ENCODE assay signal across 8 mouse cellular contexts in genomic region chr7:135716445-135716877, GRCm38 (mm10). TPM values are rescaled to one million over a fixed set of nuclear protein-coding genes. Genes with fewer than 3 reads are reported as not detected.
DNase-seq lines count a peak whose midpoint lies in the region; ATAC-seq and TF ChIP-seq lines count a peak whose summit lies in the region.

No protein-coding gene starts in this region.

- ATAC-seq in CD4-positive, CD25-positive, alpha-beta regulatory T cell, adult 4 months: peak; percentile 92
- peak; percentile 86 for ATAC-seq in erythroid progenitor cell, adult 5-6 weeks (replicated peaks; ENCODE audit: low FRiP score, poor library complexity, severe bottlenecking)
- ATAC-seq in heart, embryonic 13.5 days (ENCODE audit: extremely low read depth, insufficient number of reproducible peaks, low FRiP score, low TSS enrichment): peak; percentile 94
- ATAC-seq in kidney, postnatal 0 days (replicated peaks; ENCODE audit: low FRiP score, low read depth): peak; percentile 95
- ATAC-seq in liver, embryonic 11.5 days (replicated peaks; ENCODE audit: low FRiP score): peak; percentile 97

- H3K36me3 ChIP-seq in heart, embryonic 13.5 days: no peaks in the 10 kb centered on the region; the same call in 1 of the 2 replicates
- H3K36me3 ChIP-seq in kidney, postnatal 0 days (ENCODE audit: insufficient read depth, low read length): no peaks in the 10 kb centered on the region
- H3K36me3 ChIP-seq in liver, embryonic 11.5 days (ENCODE audit: control insufficient read depth, insufficient read depth, low read length): peaks cover 8% of the 10 kb centered on the region; the same call in 1 of the 2 replicates
- no peaks in the 10 kb centered on the region for H3K36me3 ChIP-seq in myocyte (ENCODE audit: control insufficient read depth, insufficient read depth)

- H3K4me1 ChIP-seq in brown adipose tissue, adult 24 weeks (ENCODE audit: control insufficient read depth, insufficient read depth, insufficient read length, low read length): no peaks in the 10 kb centered on the region
- peaks cover 31% of the 10 kb centered on the region for H3K4me1 ChIP-seq in heart, embryonic 13.5 days
- no peaks in the 10 kb centered on the region; the same call in 1 of the 2 replicates for H3K4me1 ChIP-seq in kidney, postnatal 0 days (replicated peaks; ENCODE audit: insufficient read depth, low read length)
- peaks cover 21% of the 10 kb centered on the region for H3K4me1 ChIP-seq in liver, embryonic 11.5 days (replicated peaks; ENCODE audit: control insufficient read depth, insufficient read depth, low read length)

- peaks cover 47% of the 10 kb centered on the region for H3K79me2 ChIP-seq in myocyte (ENCODE audit: control insufficient read depth, insufficient read depth)

- WGBS in heart, embryonic 13.5 days: 0% methylated on average over 25 of the region's 28 CpGs
- under 1% methylated on average over 26 of the region's 28 CpGs for WGBS in kidney, postnatal 0 days
- WGBS in liver, embryonic 11.5 days: 2% methylated on average over 25 of the region's 28 CpGs

- no peak for TF ChIP-seq CTCF in kidney, postnatal 0 days (IDR thresholded peaks at IDR 0.05; ENCODE audit: low read depth)

- H3K9me3 ChIP-seq in heart, embryonic 13.5 days: no peaks in the 10 kb centered on the region
- H3K9me3 ChIP-seq in kidney, postnatal 0 days (replicated peaks; ENCODE audit: low read length): no peaks in the 10 kb centered on the region
- no peaks in the 10 kb centered on the region for H3K9me3 ChIP-seq in liver, embryonic 11.5 days (ENCODE audit: control insufficient read depth, low read length)

- H3K4me2 ChIP-seq in heart, embryonic 13.5 days: peak overlapping the region; percentile 81
- H3K4me2 ChIP-seq in kidney, postnatal 0 days (ENCODE audit: low read length): peak overlapping the region; percentile 89
- peak overlapping the region; percentile 71 for H3K4me2 ChIP-seq in liver, embryonic 11.5 days
- peak overlapping the region; percentile 97 for H3K4me2 ChIP-seq in myocyte (ENCODE audit: low read depth)

- DNase-seq in kidney, postnatal 0 days (ENCODE audit: low spot score): peak; percentile 98
- DNase-seq in liver, embryonic 11.5 days (ENCODE audit: low spot score): peak; percentile 95
- DNase-seq in spleen, postnatal 4 days (ENCODE audit: low spot score in 2 of 2): peak; percentile 93 to 94

- H3ac ChIP-seq in myocyte (ENCODE audit: control insufficient read depth, insufficient read length): peak overlapping the region; percentile 62

- no peaks in the 10 kb centered on the region for H3K27me3 ChIP-seq in heart, embryonic 13.5 days (replicated peaks)
- H3K27me3 ChIP-seq in kidney, postnatal 0 days (ENCODE audit: insufficient read depth, low read length): no peaks in the 10 kb centered on the region
- no peaks in the 10 kb centered on the region for H3K27me3 ChIP-seq in liver, embryonic 11.5 days (replicated peaks; ENCODE audit: control insufficient read depth, insufficient read depth, low read length)
- H3K27me3 ChIP-seq in myocyte (ENCODE audit: control insufficient read depth, insufficient read depth, insufficient read length): no peaks in the 10 kb centered on the region

- H3K27ac ChIP-seq in brown adipose tissue, adult 24 weeks (replicated peaks; ENCODE audit: low read depth, low read length): no peak overlapping the region
- H3K27ac ChIP-seq in heart, embryonic 13.5 days (replicated peaks): peak overlapping the region; percentile 53
- H3K27ac ChIP-seq in kidney, postnatal 0 days: no peak overlapping the region
- peak overlapping the region; percentile 95; the same call in 1 of the 2 replicates for H3K27ac ChIP-seq in liver, embryonic 11.5 days (ENCODE audit: low read depth, low read length)

- TF ChIP-seq POLR2A in myocyte (IDR thresholded peaks at IDR 0.05; ENCODE audit: insufficient read length, low read depth): no peak

- H3K4me3 ChIP-seq in brown adipose tissue, adult 24 weeks (ENCODE audit: insufficient read depth, low read depth, low read length): peak overlapping the region; percentile 50
- peak overlapping the region; percentile 97 for H3K4me3 ChIP-seq in heart, embryonic 13.5 days
- H3K4me3 ChIP-seq in kidney, postnatal 0 days (replicated peaks; ENCODE audit: low read depth, low read length): peak overlapping the region; percentile 94
- H3K4me3 ChIP-seq in liver, embryonic 11.5 days (ENCODE audit: low read depth, low read length): peak overlapping the region; percentile 98
- peak overlapping the region; percentile 89 for H3K4me3 ChIP-seq in myocyte

- H3K9ac ChIP-seq in heart, embryonic 13.5 days: peak overlapping the region; percentile 97
- peak overlapping the region; percentile 83 for H3K9ac ChIP-seq in kidney, postnatal 0 days (ENCODE audit: low read depth, low read length)
- peak overlapping the region; percentile 99 for H3K9ac ChIP-seq in liver, embryonic 11.5 days (ENCODE audit: low read depth, low read length)

TF ChIP-seq in myocyte, 11 proteins besides CTCF, POLR2A, EP300 and RAD21:
- TF ChIP-seq SRF (IDR thresholded peaks at IDR 0.05; ENCODE audit: control insufficient read depth, insufficient read length, low read depth) (no peak), MYOD1 (IDR thresholded peaks at IDR 0.05; ENCODE audit: control insufficient read depth in 1 of 3, insufficient read length in 2 of 3, low read depth in 2 of 3) (no peak), REST (IDR thresholded peaks at IDR 0.05; ENCODE audit: insufficient read depth, insufficient read length) (no peak), MAX (IDR thresholded peaks at IDR 0.05; ENCODE audit: low read depth) (no peak), E2F4 (IDR thresholded peaks at IDR 0.05; ENCODE audit: insufficient read depth) (peak; percentile 98), MYOG (IDR thresholded peaks at IDR 0.05; ENCODE audit: control insufficient read depth in 1 of 3, insufficient read depth in 1 of 3, insufficient read length in 2 of 3, low read depth in 2 of 3) (no peak), TCF12 (IDR thresholded peaks at IDR 0.05; ENCODE audit: insufficient read depth, poor library complexity, severe bottlenecking) (no peak), CEBPB (IDR thresholded peaks at IDR 0.05; ENCODE audit: insufficient read depth, poor library complexity, severe bottlenecking) (no peak), TCF3 (IDR thresholded peaks at IDR 0.05; ENCODE audit: insufficient read length, low read depth) (no peak)

RNA-seq across cellular contexts. Expression of gene Mki67, which starts 0.3 kb away (rescaled TPM):
- polyA plus RNA-seq in CD4-positive, CD25-positive, alpha-beta regulatory T cell, adult 4 months (2017; shearing (Covaris generic)): 10 to 100 TPM in 1 of 2 experiments, 1 to 10 TPM in 1; 7.5 to 10.7 TPM
- polyA plus RNA-seq in brown adipose tissue, adult 24 weeks (2012; ENCODE audit: insufficient read depth, insufficient read length, missing spikeins): 0.25 and 0.48 TPM in 2 replicates
- 3,888 and 3,969 TPM in 2 replicates for total RNA-seq in erythroid progenitor cell, adult 5-6 weeks (2015; ENCODE audit: low replicate concordance)
- total RNA-seq in erythroid progenitor cell, adult 5-6 weeks (2017; ENCODE audit: low replicate concordance): 4,642 and 5,347 TPM in 2 replicates
- 23.5 and 26.2 TPM in 2 replicates for polyA plus RNA-seq in heart, embryonic 13.5 days (2015; fragmentation: Nextera tagmentation; extraction: Ambion mirVana)
- polyA plus RNA-seq in kidney, postnatal 0 days (2015; fragmentation: Nextera tagmentation; extraction: Ambion mirVana): 15.4 and 15.6 TPM in 2 replicates
- 75.1 and 79.3 TPM in 2 replicates for polyA plus RNA-seq in liver, embryonic 11.5 days (2014; fragmentation: Nextera tagmentation; extraction: Ambion mirVana)
- polyA plus RNA-seq in myocyte (2012; fragmentation: generic; extraction: Trizol): 6.8 TPM

Comparison
In these comparisons a context has a peak if more than half of its experiments do, and no peak if none do; other contexts are left out.
1. H3K27ac ChIP-seq: peak in heart, embryonic 13.5 days (single experiment) and liver, embryonic 11.5 days (single experiment); none in brown adipose tissue, adult 24 weeks (single experiment) and kidney, postnatal 0 days (single experiment).
2. Peak in every context shown above with its lines, with median percentiles within 50 percentile points of each other: ATAC-seq, H3K4me3 ChIP-seq, H3K4me2 ChIP-seq, H3K9ac ChIP-seq and DNase-seq.